Mouse (Mus musculus) brain, adult 2 months (tissue): ENCODE results near the gene Colca2.

ENCODE experiments used
- DNase-seq: peaks from one replicate; pipeline ENCODE4 v3.0.0; 2011; ENCODE audit warnings: low read depth, low spot score

Colca2 gene

GRCm38 (mm10) chr9:51272102-51272501, 6.3 kb downstream of the Colca2 start:
- DNase-seq, result no peak

DNA sequence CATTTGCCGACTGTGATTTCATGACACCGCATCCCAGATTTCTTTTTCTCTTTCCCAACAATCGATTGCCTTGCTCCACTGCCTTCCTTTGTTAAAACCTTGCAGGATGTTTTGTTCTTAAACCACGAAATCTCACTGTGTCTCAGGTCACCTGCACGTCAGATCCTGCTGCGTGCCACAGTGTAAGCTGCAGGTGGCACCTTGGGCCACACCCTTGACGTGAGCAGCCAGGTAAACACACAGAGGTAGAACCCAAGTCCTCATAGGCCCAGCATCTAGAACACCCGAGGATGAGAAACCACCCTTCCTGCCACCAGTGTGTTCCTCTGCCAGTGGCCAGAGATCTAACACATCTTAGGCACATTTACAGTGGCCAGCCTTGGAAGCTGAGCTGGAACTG, 7.3 kb downstream of the Colca2 start:
- DNase-seq, result no peak

- no peak for DNase-seq
These were observed 9.5 kb downstream of the Colca2 start for GRCm38 (mm10) chr9:51268852-51269251.

DNA sequence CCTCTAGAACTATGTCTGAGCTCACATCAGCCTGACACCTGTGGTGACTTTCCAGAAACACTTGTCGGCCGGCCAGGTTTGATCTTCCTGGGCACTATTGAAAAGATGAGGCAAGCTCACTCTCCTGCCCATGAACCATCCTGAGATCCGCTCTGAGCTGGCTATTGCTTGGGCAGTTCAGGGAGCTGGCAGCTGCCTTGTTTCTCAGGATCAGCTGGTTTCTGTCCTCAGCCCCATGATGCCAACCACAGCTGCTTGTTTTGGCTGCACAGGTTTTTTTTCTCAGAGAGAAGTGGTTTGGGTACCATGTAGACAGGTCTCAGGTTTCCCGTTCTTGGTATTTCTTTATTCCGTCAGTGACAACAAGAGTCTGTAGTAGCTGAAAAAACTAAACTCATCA, 19.9 kb downstream of the Colca2 start:
- DNase-seq, result no peak

GRCm38 (mm10) chr9:51256780-51257502, 21.4 kb downstream of the Colca2 start:
- peak; percentile 10 for DNase-seq

GRCm38 (mm10) chr9:51238741-51239385, 39.5 kb downstream of the Colca2 start:
- peak; percentile 89 for DNase-seq

- DNase-seq, result no peak
These were observed 46.2 kb downstream of the Colca2 start for GRCm38 (mm10) chr9:51232163-51232562.

GRCm38 (mm10) chr9:51230701-51231389, 47.5 kb downstream of the Colca2 start:
- no peak for DNase-seq

DNA sequence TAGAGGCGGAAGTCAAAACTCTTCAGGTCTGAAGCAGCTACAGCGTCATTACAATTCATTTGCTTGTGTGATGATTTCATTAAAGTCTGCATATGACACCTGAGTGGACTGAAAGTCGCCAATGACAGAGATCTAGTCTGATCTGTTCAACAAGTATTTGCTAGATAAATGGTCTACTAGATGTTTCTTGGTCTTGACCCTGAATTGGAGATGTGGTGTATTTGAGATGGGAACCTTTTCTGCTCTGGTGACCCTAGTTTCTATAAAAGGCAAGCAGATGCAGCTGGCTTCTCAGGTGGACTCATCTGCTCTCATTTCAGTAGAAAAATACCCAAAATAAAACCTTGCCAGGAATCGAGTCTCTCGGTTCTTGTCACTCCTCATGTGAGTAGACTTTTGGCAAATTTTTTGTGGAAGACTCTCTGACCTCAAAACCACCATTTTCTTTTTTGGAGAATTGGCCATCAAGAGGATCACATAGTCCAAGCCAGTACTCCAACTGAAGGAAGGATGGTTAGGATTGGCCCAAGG, 52.7 kb downstream of the Colca2 start:
- DNase-seq, result no peak
